Mouse (Mus musculus) midbrain, embryonic 10.5 days (tissue): ENCODE measurements around the gene Map3k5. TPM values are rescaled to one million over a fixed set of nuclear protein-coding genes. Genes with fewer than 3 reads are reported as not detected.

Experiments
- DNase-seq: peaks from one replicate; pipeline ENCODE4 v3.0.0-alpha.2; 2017; ENCODE audit warnings: low spot score
- H3K27ac ChIP-seq: fragments of 300-500 bp; sonication (generic); replicated peaks from 2 replicates; pipeline ENCODE4 v1.5.1; 2016; ENCODE audit warnings: mild to moderate bottlenecking
- H3K27me3 ChIP-seq: fragments of 300-500 bp; sonication (generic); 2 replicates; pipeline ENCODE4 v1.6.1; 2016; ENCODE audit warnings: low read depth, mild to moderate bottlenecking; ENCODE audit not compliant: poor library complexity, severe bottlenecking
- H3K36me3 ChIP-seq: fragments of 300-500 bp; sonication (generic); 2 replicates; pipeline ENCODE4 v1.6.1; 2016; ENCODE audit warnings: mild to moderate bottlenecking, moderate library complexity
- H3K4me1 ChIP-seq: fragments of 300-500 bp; sonication (generic); 2 replicates; pipeline ENCODE4 v1.6.1; 2016
- H3K4me3 ChIP-seq: fragments of 300-500 bp; sonication (generic); 2 replicates; pipeline ENCODE4 v1.5.1; 2016; ENCODE audit warnings: mild to moderate bottlenecking, moderate library complexity
- H3K9me3 ChIP-seq: fragments of 300-500 bp; sonication (generic); replicated peaks from 2 replicates; pipeline ENCODE4 v1.6.1; 2016; ENCODE audit warnings: mild to moderate bottlenecking
- WGBS: fragments of 180-500 bp; shearing (Covaris S2); methylation state at CpG from one replicate; pipeline ENCODE4 v1.1.7; 2016; 5-methylcytosine and 5-hydroxymethylcytosine counted together
- polyA plus RNA-seq: library from polyadenylated mRNA; unstranded; fragments of >200 nt; fragmentation: Nextera tagmentation; extraction: Ambion mirVana; gene quantifications from 2 replicates; pipeline ENCODE4 v1.2.1, GENCODE M21; 2016

Map3k5 gene
- polyA plus RNA-seq, 1 experiment from 2014 or later, result 0.32 TPM

- H3K4me1 ChIP-seq, result 0 out of 2 replicates have a peak, but pooled peaks cover 4% of the 10 kb centered on the region
- DNase-seq, result no peak
- H3K27me3 ChIP-seq, result no peaks in the 10 kb centered on the region
- H3K9me3 ChIP-seq, result no peaks in the 10 kb centered on the region
- H3K4me3 ChIP-seq, result no peak overlapping the region
- WGBS, result 86% methylated on average over 12 of the region's 12 CpGs
- no peak overlapping the region for H3K27ac ChIP-seq
- no peaks in the 10 kb centered on the region for H3K36me3 ChIP-seq
Observed at GRCm38 (mm10) chr10:20124576-20124975, 190.3 kb downstream of the Map3k5 start.

DNA sequence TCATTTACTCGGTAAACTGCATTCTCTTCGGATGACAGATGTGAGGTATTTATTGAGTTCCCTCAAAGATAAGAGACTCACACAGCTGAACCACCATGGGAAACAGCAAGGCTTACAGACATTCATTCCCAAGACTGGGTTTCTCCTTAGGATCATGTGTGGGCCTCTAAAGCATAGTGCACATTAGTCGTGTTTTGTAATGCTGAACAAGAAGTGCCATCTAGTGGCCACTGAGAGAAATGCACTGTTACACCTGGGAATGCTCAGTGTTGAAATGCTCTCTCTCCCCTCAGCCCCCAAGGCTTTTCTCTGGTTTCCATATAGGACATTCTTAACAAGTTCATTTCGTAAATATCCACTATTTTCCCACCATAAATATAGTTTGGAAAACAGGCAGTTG lies 191.0 kb downstream of the Map3k5 start:
- Histone ChIP-seq H3K4me1 (0 out of 2 replicates have a peak, but pooled peaks cover 4% of the 10 kb centered on the region), H3K27ac (no peak overlapping the region), H3K27me3 (no peaks in the 10 kb centered on the region), H3K9me3 (no peaks in the 10 kb centered on the region), H3K4me3 (no peak overlapping the region), H3K36me3 (no peaks in the 10 kb centered on the region)
- 54% methylated on average over 4 of the region's 4 CpGs for WGBS
- peak; percentile 48 for DNase-seq

- H3K36me3 ChIP-seq, result no peaks in the 10 kb centered on the region
- no peaks in the 10 kb centered on the region for H3K4me1 ChIP-seq
- no peaks in the 10 kb centered on the region for H3K27me3 ChIP-seq
- 90% methylated on average over 12 of the region's 12 CpGs for WGBS
- H3K4me3 ChIP-seq, result no peak overlapping the region
- no peak overlapping the region for H3K27ac ChIP-seq
- H3K9me3 ChIP-seq, result no peaks in the 10 kb centered on the region
- no peak for DNase-seq
Observed at GRCm38 (mm10) chr10:20132933-20133652, 198.8 kb downstream of the Map3k5 start.

DNA sequence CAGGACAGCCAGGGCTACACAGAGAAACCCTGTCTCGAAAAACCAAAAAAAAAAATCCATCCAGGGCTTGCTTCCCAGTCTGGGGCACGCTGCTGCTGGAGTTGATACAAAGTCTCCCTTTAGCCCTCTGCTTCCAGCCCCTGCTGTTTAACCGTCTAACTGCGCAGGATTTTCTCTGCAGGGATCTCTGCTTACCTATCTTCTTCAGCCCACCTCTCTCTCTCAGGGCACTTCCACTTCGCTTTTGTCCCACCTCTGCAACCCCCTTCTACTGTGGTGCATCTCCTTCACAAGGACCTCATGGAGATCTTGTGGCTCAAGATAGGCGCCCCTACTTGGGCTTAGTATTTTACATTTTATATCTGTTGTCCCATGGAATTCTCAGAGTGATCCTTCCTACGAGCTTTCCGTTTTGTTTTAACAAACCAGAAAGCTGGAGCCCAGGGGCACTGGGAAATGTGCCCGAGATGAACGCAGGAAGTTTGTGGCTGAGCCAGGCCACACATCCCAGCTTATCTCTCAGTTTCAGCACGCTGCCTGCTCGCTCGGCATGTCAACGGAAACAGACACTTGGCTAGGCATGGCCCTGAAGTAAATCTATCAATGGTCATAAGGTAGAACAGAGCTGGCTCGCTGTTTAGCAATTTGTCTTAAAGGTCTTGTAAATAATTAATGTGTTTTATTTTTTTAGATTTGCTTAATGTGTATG lies 201.2 kb downstream of the Map3k5 start:
- Histone ChIP-seq H3K36me3 (no peaks in the 10 kb centered on the region), H3K27ac (no peak overlapping the region), H3K9me3 (no peaks in the 10 kb centered on the region), H3K4me1 (no peaks in the 10 kb centered on the region), H3K27me3 (no peaks in the 10 kb centered on the region), H3K4me3 (no peak overlapping the region)
- WGBS, result 83% methylated on average over 15 of the region's 15 CpGs
- DNase-seq, result no peak

GRCm38 (mm10) chr10:20136505-20136904 lies 202.2 kb downstream of the Map3k5 start:
- Histone ChIP-seq H3K4me1 (peaks cover 4% of the 10 kb centered on the region), H3K9me3 (no peaks in the 10 kb centered on the region), H3K4me3 (no peak overlapping the region), H3K36me3 (no peaks in the 10 kb centered on the region), H3K27ac (no peak overlapping the region), H3K27me3 (no peaks in the 10 kb centered on the region)
- 98% methylated on average over 1 of the region's 1 CpGs for WGBS
- no peak for DNase-seq

DNA sequence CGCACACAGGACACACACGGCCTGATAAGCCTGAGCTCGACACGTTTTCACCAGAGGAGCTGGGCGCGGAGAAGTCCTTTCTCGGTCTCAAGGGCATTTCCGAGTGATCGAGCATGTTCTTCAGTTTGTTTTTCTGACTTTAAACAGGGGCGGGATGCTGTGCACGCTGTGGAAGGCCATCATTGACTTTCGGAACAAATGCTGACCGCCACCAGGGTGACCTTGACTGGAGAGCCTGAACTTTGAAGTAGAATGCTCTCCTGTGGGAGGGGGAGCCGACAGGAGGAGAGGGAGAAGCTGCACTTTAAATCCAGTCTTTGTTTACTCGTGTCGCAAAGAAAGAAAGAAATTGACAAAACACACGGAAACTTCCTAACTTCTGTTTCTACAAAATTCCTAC lies 207.1 kb downstream of the Map3k5 start:
- DNase-seq, result peak; percentile 22
- 0 out of 2 replicates have a peak overlapping the region, but pooled peaks have one; percentile 13 for H3K27ac ChIP-seq
- H3K4me1 ChIP-seq, result peaks cover 10% of the 10 kb centered on the region
- peaks cover 9% of the 10 kb centered on the region for H3K27me3 ChIP-seq
- 67% methylated on average over 17 of the region's 17 CpGs for WGBS
- peak overlapping the region; percentile 5; the same call in 1 of the 2 replicates for H3K4me3 ChIP-seq
- no peaks in the 10 kb centered on the region for H3K9me3 ChIP-seq
- H3K36me3 ChIP-seq, result no peaks in the 10 kb centered on the region

DNA sequence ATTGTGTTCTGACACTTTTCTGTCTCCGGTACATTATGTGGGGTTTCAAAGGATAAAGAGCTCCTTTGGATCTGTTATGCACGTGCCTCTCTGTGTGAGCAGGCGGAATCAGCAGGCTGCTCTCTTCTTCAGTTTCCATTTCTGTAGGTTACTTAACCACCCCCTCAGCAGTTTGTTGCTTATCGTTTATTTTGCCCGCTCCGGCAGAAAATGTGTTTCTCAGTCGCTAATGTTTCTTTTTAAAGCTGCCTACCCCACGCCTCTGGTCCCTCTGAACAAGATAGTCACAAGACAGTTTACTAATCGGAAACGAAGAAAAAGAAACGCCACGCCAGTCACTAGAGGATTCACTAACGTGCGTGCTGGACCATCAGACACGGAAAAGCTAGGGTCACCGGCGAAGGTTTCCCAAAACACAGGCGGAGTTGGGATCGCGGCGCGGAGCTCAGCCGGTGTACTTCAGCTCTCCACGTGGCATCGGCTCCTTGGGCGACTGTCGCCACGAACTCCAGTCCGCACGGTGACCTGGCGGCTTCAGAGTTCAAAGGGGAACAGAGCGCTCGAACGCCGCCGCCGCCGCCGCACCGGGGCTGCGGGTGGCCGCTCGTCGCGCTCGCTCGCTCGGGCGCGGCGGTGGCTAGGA lies 214.0 kb downstream of the Map3k5 start, which contains the start of gene Map7:
TSS of gene Map7 (plus strand) at position 342 of the 643 bp plus-strand sequence.
- Histone ChIP-seq H3K9me3 (no peaks in the 10 kb centered on the region), H3K36me3 (no peaks in the 10 kb centered on the region), H3K4me3 (peak within 1 kb of the TSS; percentile 81), H3K27ac (peak within 1 kb of the TSS; percentile 79), H3K27me3 (peaks cover 63% of the 10 kb centered on the region), H3K4me1 (peaks cover 20% of the 10 kb centered on the region)
- DNase-seq, result peak; percentile 40
- WGBS, result 7% methylated on average over 51 of the region's 51 CpGs

DNA sequence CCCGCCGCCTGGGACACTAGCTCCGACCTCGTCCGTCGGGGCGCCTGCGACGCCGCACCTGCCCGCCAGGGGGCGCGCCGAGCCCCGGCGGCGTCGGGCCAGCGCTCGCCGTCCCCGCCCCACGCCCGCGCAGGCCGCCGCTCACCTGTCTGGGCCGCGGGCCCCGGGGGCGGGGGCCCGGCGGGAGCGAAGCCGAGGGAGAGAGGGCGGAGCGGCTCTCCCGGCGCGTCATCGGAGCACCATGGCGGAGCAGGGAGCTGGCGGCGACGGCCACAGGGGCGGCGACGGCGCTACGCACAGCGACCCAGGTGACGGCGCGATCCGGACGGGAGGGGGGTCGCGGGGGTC lies 214.5 kb downstream of the Map3k5 start:
- peak overlapping the region; percentile 79 for H3K27ac ChIP-seq
- under 1% methylated on average over 58 of the region's 58 CpGs for WGBS
- H3K9me3 ChIP-seq, result no peaks in the 10 kb centered on the region
- H3K4me1 ChIP-seq, result peaks cover 25% of the 10 kb centered on the region
- peak overlapping the region; percentile 81 for H3K4me3 ChIP-seq
- no peaks in the 10 kb centered on the region for H3K36me3 ChIP-seq
- peaks cover 63% of the 10 kb centered on the region for H3K27me3 ChIP-seq
- peak; percentile 59 for DNase-seq

GRCm38 (mm10) chr10:20149121-20149834 lies 215.0 kb downstream of the Map3k5 start:
- H3K27me3 ChIP-seq, result peaks cover 63% of the 10 kb centered on the region
- under 1% methylated on average over 59 of the region's 74 CpGs for WGBS
- peak; percentile 69 for DNase-seq
- peaks cover 25% of the 10 kb centered on the region for H3K4me1 ChIP-seq
- no peaks in the 10 kb centered on the region for H3K36me3 ChIP-seq
- no peaks in the 10 kb centered on the region for H3K9me3 ChIP-seq
- peak overlapping the region; percentile 81 for H3K4me3 ChIP-seq
- peak overlapping the region; percentile 79 for H3K27ac ChIP-seq

DNA sequence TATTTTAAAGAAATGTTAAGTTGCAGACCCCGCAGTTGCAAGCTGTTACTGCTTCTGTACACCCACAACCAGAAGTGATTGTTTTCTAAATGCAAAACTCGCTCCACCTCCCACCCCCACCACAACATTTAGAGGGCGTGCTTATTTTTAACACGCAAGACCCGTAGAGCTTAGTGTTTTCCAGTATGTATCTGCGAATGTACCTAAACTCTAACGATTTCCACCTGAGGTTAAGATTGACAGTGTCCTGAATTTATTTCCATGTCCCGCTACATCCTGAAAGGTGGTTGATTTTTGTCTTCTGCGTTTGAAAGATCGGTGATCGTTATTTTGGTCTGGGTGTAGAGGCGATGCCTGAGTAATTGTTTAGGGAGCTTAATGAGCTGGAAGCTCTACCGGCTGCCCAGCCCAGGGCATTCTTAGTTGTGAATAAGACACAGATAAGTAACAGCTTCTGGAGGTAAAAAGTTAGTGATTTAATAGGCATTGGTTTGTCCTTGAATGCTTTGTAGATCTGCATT lies 215.6 kb downstream of the Map3k5 start:
- Histone ChIP-seq H3K4me1 (peaks cover 25% of the 10 kb centered on the region), H3K36me3 (no peaks in the 10 kb centered on the region), H3K27me3 (peaks cover 63% of the 10 kb centered on the region), H3K4me3 (peak overlapping the region; percentile 81), H3K27ac (no peak overlapping the region), H3K9me3 (no peaks in the 10 kb centered on the region)
- peak; percentile 29 for DNase-seq
- WGBS, result 4% methylated on average over 13 of the region's 13 CpGs

- H3K36me3 ChIP-seq, result no peaks in the 10 kb centered on the region
- 96% methylated on average over 1 of the region's 1 CpGs for WGBS
- no peak for DNase-seq
- no peak overlapping the region for H3K27ac ChIP-seq
- H3K9me3 ChIP-seq, result no peaks in the 10 kb centered on the region
- H3K27me3 ChIP-seq, result peaks cover 47% of the 10 kb centered on the region
- peaks cover 25% of the 10 kb centered on the region for H3K4me1 ChIP-seq
- H3K4me3 ChIP-seq, result no peak overlapping the region
Observed at GRCm38 (mm10) chr10:20152131-20152530, 217.9 kb downstream of the Map3k5 start.

DNA sequence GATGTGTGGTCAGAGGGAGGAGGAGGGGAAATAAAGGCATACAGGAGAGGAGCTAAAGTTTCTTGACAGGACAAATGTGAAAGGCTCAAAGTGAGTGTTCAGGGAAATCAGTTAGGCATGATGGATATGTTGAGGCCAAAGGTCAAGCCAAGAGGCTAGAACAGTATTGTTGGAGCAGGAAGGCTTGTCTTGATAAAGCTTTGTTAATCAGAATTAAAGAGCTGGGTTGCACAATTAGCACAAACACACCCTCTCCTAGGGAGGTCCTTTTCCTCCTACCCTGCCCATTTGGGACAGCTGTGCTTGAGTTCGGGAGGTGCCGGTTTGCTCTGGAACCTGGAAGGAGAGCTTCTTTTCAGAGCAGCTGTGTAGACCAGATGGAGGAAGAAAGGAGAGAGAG lies 219.2 kb downstream of the Map3k5 start:
- Histone ChIP-seq H3K9me3 (no peaks in the 10 kb centered on the region), H3K27ac (no peak overlapping the region), H3K36me3 (no peaks in the 10 kb centered on the region), H3K27me3 (peaks cover 33% of the 10 kb centered on the region), H3K4me3 (no peak overlapping the region), H3K4me1 (peaks cover 19% of the 10 kb centered on the region)
- no peak for DNase-seq
- 29% methylated on average over 2 of the region's 2 CpGs for WGBS
